Mouse (Mus musculus) intestine, postnatal 0 days (tissue): ENCODE results near the gene Wdr77. TPM values are rescaled to one million over a fixed set of nuclear protein-coding genes. Genes with fewer than 3 reads are reported as not detected.
"Not testable (repeated sequence)": the region's sequence is repeated elsewhere in the genome, so short reads cannot be mapped to it uniquely, and the experiment has no call there.

Experiments
- ATAC-seq: fragments of 200-750 bp; cut with Nextera tagmentation; 2 replicates; pipeline ENCODE4 v1.8.0; 2017; ENCODE audit warnings: mild to moderate bottlenecking, moderate TSS enrichment, moderate library complexity
- H3K27ac ChIP-seq: fragments of 300-500 bp; sonication (generic); 2 replicates; pipeline ENCODE4 v1.5.1; 2014; ENCODE audit warnings: mild to moderate bottlenecking, low read depth, low read length, moderate library complexity
- H3K27me3 ChIP-seq: fragments of 300-500 bp; sonication (generic); replicated peaks from 2 replicates; pipeline ENCODE4 v1.6.1; 2014; ENCODE audit warnings: low read length, mixed read lengths; ENCODE audit not compliant: control insufficient read depth, insufficient read depth
- H3K36me3 ChIP-seq: fragments of 300-500 bp; sonication (generic); 2 replicates; pipeline ENCODE4 v1.6.1; 2014; ENCODE audit warnings: mild to moderate bottlenecking, moderate library complexity; ENCODE audit not compliant: control insufficient read depth, insufficient read depth
- H3K4me1 ChIP-seq: fragments of 300-500 bp; sonication (generic); replicated peaks from 2 replicates; pipeline ENCODE4 v1.6.1; 2014; ENCODE audit warnings: antibody characterized with exemption, low read length, mixed read lengths; ENCODE audit not compliant: control insufficient read depth, insufficient read depth
- H3K4me2 ChIP-seq: fragments of 300-500 bp; sonication (generic); replicated peaks from 2 replicates; pipeline ENCODE4 v1.6.1; 2014; ENCODE audit warnings: low read depth, mild to moderate bottlenecking, moderate library complexity
- H3K4me3 ChIP-seq: fragments of 300-500 bp; sonication (generic); 2 replicates; pipeline ENCODE4 v1.5.1; 2014; ENCODE audit warnings: low read depth, low read length
- H3K9ac ChIP-seq: fragments of 300-500 bp; sonication (generic); 2 replicates; pipeline ENCODE4 v1.6.1; 2014; ENCODE audit warnings: mild to moderate bottlenecking, low read depth, low read length
- H3K9me3 ChIP-seq: fragments of 300-500 bp; sonication (generic); 2 replicates; pipeline ENCODE4 v1.6.1; 2016; ENCODE audit warnings: mixed run types; ENCODE audit not compliant: control insufficient read depth
- CTCF ChIP-seq: sonication (generic); IDR thresholded peaks from 2 replicates; pipeline ENCODE4 v1.5.1; 2016; ENCODE audit warnings: low read depth, mild to moderate bottlenecking, control low read depth, antibody characterized with exemption, moderate library complexity
- WGBS: fragments of 180-500 bp; shearing (Covaris S2); extraction: QIAGEN DNeasy Blood & Tissue Kit; methylation state at CpG from one replicate; pipeline ENCODE4 v1.1.7; 2014; 5-methylcytosine and 5-hydroxymethylcytosine counted together
- polyA plus RNA-seq: library from polyadenylated mRNA; unstranded; fragments of >200 nt; fragmentation: Nextera tagmentation; extraction: Ambion mirVana; gene quantifications from 2 replicates; pipeline ENCODE4 v1.2.1, GENCODE M21; 2015

Gene Wdr77
- polyA plus RNA-seq, 1 experiment from 2014 or later: 33.1 TPM

- TF ChIP-seq CTCF: no peak
- Histone ChIP-seq H3K4me1 (no peaks in the 10 kb centered on the region), H3K36me3 (no peaks in the 10 kb centered on the region), H3K27ac (no peak overlapping the region), H3K9ac (no peak overlapping the region), H3K9me3 (no peaks in the 10 kb centered on the region), H3K27me3 (no peaks in the 10 kb centered on the region), H3K4me3 (no peak overlapping the region), H3K4me2 (no peak overlapping the region)
- ATAC-seq: no peak
- 77% methylated on average over 10 of the region's 10 CpGs for WGBS
These were observed 41.4 kb upstream of the Wdr77 start for GRCm38 (mm10) chr3:105917656-105918354.

GRCm38 (mm10) chr3:105918355-105918745, 40.8 kb upstream of the Wdr77 start:
- Histone ChIP-seq H3K9me3 (no peaks in the 10 kb centered on the region), H3K4me2 (no peak overlapping the region), H3K27ac (no peak overlapping the region), H3K4me1 (no peaks in the 10 kb centered on the region), H3K36me3 (no peaks in the 10 kb centered on the region), H3K9ac (no peak overlapping the region), H3K4me3 (no peak overlapping the region), H3K27me3 (no peaks in the 10 kb centered on the region)
- WGBS: 76% methylated on average over 3 of the region's 3 CpGs
- TF ChIP-seq CTCF: no peak
- no peak for ATAC-seq

- H3K4me3 ChIP-seq, H3K4me2 ChIP-seq, H3K4me1 ChIP-seq, H3K27ac ChIP-seq, H3K9me3 ChIP-seq, H3K9ac ChIP-seq, H3K27me3 ChIP-seq, ATAC-seq, H3K36me3 ChIP-seq: not testable (repeated sequence)
These were observed 38.4 kb upstream of the Wdr77 start for GRCm38 (mm10) chr3:105920743-105921142.

- no peak for ATAC-seq
- Histone ChIP-seq H3K36me3 (no peaks in the 10 kb centered on the region), H3K4me1 (no peaks in the 10 kb centered on the region), H3K9me3 (no peaks in the 10 kb centered on the region), H3K9ac (no peak overlapping the region), H3K27me3 (no peaks in the 10 kb centered on the region), H3K4me2 (no peak overlapping the region), H3K4me3 (no peak overlapping the region), H3K27ac (no peak overlapping the region)
- 62% methylated on average over 2 of the region's 2 CpGs for WGBS
- TF ChIP-seq CTCF: no peak
These were observed 37.2 kb upstream of the Wdr77 start for GRCm38 (mm10) chr3:105921959-105922358.

- WGBS: 81% methylated on average over 9 of the region's 9 CpGs
- no peak overlapping the region for H3K4me2 ChIP-seq
- H3K9me3 ChIP-seq: no peaks in the 10 kb centered on the region
- no peak for ATAC-seq
- no peaks in the 10 kb centered on the region for H3K27me3 ChIP-seq
- no peak overlapping the region for H3K27ac ChIP-seq
- no peak overlapping the region for H3K4me3 ChIP-seq
- no peaks in the 10 kb centered on the region for H3K4me1 ChIP-seq
- no peak overlapping the region for H3K9ac ChIP-seq
- TF ChIP-seq CTCF: no peak
- no peaks in the 10 kb centered on the region for H3K36me3 ChIP-seq
These were observed 34.6 kb upstream of the Wdr77 start for GRCm38 (mm10) chr3:105924616-105925015.

- Histone ChIP-seq H3K4me2 (no peak overlapping the region), H3K9me3 (no peaks in the 10 kb centered on the region), H3K27me3 (no peaks in the 10 kb centered on the region), H3K4me3 (no peak overlapping the region), H3K36me3 (no peaks in the 10 kb centered on the region), H3K27ac (no peak overlapping the region), H3K9ac (no peak overlapping the region), H3K4me1 (no peaks in the 10 kb centered on the region)
- no peak for ATAC-seq
- TF ChIP-seq CTCF: no peak
- WGBS: 82% methylated on average over 7 of the region's 7 CpGs
These were observed 31.5 kb upstream of the Wdr77 start for GRCm38 (mm10) chr3:105927561-105928194.
